Mouse (Mus musculus) cerebral cortex, adult 2 months (tissue): ENCODE data around the gene Gm49601.

Source experiments
- WGBS: fragments of 180-500 bp; shearing (Covaris S2); methylation state at CpG from one replicate; pipeline ENCODE4 v1.1.7; 2018; 5-methylcytosine and 5-hydroxymethylcytosine counted together

Gene Gm49601

GRCm38 (mm10) chr16:18629390-18630231 lies 3.4 kb upstream of the Gm49601 start, which contains the start of gene Sept5:
Gene Sept5, minus strand, starts transcription at chr16:18629954.
- 2% methylated on average over 63 of the region's 93 CpGs for WGBS

- WGBS, result 33% methylated on average over 2 of the region's 2 CpGs
Measured at GRCm38 (mm10) chr16:18628948-18629340, 2.7 kb upstream of the Gm49601 start.

DNA sequence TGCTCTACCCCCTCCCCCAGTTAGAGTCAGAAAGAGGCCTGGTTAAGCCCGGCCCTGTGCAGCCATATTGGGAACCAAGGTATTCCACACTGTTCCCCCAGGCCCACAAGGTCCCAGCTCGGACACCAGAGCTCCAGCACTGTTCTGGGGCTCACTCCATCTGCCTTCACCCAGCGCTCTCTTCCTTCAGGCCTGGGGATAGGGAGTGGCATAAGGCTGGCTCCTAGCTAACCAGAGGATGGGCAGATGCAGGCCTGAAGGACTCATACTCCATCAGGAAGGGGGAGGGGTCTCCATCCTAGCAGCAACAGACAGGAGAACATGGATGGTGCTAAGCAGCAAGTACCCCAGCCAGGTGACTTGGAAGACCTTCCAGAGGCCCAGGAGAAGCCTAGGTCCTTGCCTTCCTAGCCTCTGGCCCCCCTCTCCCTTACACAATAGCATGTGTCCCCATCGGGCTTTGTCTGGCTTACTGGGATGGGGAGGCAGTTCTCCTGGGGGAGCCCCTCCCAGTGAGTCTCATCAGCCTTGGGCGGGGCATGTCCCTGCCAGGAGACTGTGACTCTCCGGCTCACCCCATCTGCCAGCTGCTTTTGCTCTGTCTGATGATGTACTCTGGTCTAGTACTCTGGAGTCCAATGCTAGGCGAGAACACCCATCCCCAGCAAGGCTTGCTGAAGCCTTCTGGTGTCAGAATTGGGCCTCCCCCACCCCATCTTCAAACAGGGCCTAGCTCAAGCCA lies 2.1 kb upstream of the Gm49601 start:
- WGBS, result 48% methylated on average over 7 of the region's 7 CpGs

DNA sequence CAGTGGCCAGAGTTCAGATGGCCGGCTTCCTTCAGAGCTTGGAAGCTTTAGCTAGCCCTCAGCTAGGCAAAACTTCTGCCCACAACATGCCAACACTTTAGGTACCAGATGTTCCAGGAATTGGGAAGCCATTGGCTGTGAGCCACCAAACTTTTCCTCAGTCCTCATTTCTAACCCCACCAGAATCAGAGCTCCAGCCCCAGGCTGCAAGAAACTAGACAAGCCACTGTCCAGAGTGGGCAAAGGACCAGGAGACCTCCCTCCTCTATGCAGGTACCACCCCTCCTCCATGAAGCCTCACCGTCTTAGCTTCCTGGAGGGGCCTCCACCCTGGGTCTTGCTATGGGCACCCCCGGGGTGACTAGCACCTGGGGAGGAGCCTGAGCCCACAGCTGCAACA lies 936 bp upstream of the Gm49601 start:
- 39% methylated on average over 3 of the region's 3 CpGs for WGBS

DNA sequence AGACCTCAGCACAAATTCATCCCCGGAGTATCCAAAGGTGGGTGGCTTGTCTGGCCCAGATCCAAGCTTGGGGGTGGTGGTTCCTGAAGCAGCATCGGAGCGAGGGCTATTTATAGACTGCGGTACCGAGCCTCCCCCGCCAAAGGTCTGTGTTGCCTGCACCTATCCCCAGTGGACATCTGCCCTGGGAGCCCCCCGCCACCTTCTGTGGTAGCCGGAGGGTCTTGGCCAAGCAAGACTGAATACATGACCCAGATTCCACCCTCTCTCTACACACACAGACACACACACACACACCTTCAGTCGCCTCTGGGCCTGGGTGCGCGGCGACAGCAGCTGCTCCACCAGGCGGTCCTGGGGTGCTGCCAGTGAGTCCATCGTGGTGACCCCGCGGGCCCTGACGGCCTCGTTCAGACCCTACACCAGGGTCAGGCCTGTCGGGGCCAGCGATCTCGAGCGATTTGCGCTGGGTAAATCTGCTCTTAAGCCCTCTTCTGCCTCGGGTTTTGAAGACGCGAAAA lies 376 bp downstream of the Gm49601 start:
- WGBS, result 17% methylated on average over 26 of the region's 26 CpGs

DNA sequence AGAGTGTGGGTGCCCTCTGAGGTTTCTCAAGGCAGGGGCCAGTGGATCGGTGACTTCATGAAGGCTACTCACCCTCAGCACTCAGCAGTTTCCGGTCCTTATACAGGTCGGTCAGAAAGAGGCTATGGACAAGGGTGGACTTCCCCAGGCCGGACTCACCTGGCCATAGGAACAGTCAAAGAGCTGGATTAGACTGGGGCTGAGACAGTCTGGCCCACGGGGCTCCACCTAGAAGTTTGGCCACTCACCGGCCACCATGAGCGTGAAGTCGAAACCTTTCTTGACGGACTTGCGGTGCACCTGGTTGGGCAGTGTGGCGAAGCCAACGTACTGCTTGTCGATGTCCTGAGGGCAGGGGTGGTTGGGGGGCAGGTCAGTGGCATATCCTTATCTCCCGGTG lies 1.1 kb downstream of the Gm49601 start:
- WGBS, result 62% methylated on average over 14 of the region's 14 CpGs

- 64% methylated on average over 15 of the region's 15 CpGs for WGBS
Measured at GRCm38 (mm10) chr16:18624641-18625040, 1.6 kb downstream of the Gm49601 start.

DNA sequence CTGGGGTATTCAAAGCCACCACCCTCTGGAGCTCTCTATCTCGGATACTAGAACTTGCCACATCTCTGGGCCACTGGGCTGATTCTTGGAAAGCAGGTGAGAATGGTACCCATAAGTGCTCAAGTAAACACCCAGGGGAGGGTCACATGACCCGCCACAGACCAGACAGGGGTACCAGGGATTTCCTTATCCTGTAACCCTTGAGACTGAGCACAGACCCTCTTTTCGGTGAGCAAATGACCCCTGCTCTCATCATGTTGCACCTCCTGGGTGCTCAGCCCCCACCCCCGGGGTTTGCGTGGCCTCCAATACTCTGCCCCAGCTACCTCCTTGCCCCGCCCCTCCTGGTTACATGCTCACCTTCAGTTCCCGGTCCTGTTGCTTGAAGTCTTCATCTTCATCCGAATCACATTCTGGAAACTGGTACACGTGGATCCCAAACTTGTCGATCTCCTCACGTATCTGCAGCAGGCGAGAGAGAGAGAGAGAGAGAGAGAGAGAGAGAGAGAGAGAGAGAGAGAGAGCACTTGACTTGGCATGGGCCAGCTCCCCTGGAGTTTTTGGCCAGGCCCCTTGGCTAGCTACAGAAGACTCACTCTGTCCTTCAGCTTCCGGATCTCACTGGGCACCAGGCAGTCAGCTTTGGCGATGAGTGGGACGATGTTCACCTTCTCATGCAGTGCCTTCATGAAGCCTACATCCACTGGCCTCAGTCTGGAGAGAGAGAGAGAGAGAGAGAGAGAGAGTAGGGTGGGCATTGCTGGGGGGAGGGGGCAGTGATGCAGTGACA lies 2.3 kb downstream of the Gm49601 start:
- WGBS, result 50% methylated on average over 15 of the region's 15 CpGs

- 44% methylated on average over 29 of the region's 29 CpGs for WGBS
Measured at GRCm38 (mm10) chr16:18622916-18623750, 3.1 kb downstream of the Gm49601 start.

DNA sequence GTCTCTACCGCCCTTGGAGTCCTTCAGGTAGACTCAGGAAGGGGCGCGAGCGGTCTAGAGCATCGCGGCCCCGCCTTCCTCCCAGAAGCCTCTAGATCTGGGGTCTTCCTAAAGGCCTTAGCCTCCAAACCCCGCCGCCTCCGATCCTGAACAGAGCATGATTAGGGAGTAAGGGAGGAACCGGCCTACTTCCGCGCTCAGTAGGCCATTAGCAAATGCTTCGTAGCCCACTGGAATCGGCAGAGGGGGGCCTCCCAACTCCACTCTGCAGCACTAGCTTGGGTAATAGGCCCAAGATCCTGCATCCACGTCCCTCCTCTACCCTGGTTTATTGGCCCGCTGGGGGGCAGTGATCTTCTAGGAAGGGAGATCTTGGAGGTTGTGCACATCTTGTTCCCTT lies 4.2 kb downstream of the Gm49601 start, which contains the start of gene Gp1bb:
Gene Gp1bb, minus strand, starts transcription at position 385 of the 400 bp plus-strand sequence.
- 58% methylated on average over 17 of the region's 17 CpGs for WGBS

DNA sequence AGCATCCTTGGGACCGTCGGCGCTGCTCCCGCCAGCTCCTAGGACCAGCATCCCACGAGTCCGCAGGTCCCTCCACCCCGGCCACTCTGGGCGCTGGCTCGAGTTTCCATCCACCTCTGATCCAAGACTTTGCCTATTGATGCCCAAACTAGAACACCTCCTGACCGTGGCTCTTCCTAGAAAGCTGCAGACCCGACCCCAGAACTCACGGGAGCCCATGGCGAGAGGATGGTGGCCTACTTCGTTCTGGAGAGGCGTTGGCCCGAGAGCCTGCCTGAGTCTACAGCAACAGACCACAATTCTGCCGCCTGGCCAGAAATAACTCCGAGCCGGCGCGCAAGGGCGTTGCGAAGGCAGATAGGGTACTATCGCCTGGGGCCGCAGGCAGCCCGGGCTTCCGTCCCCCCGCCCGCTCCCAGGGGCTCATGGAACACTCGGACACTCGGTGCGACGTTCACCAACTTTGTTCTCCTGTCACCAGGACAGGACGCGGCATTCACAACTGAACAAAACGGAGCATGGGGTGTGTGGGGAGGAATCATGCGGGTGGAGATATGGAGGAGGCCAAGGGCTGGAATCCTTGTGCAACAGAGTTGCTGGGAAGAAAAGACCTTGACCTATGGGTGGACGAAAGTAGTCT lies 4.7 kb downstream of the Gm49601 start:
- 21% methylated on average over 38 of the region's 38 CpGs for WGBS

DNA sequence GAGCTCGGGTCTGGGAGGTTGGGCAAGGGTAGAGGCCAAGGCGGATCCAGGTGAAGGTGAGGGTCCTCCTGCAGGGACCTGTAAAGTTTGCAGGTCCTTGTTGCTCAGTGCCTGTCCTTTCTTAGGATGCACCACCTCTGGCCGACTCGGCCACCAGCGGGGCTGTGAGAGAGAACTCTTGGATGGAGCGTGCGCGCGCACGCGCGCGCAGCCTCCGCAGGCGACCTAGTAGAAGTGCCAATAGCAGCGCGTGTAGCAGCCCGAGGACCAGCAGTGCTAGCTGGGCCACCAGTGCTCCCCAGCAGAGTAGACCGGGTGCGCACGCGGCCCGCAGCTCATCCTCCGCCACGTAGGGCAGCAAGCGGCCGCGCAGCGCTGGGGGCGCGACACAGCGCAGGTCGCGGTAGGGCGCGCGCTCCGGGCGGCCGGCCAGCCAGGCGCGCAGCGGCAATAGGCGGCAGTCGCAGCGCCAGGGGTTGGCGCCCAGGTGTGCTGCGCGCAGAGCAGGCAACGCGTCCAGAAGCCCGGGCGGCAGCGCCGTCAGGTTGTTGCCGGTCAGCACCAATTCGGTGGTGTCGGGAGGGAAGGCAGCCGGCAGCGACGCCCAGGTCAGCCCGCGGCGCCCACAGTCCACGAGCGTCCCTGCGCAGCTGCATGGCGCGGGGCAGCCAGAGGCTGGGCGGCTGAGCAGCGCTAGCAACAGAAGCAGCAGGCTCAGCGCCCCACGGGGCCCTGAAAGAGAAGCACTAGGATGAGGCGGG lies 5.4 kb downstream of the Gm49601 start:
- WGBS, result 10% methylated on average over 74 of the region's 74 CpGs

GRCm38 (mm10) chr16:18620201-18620600 lies 6.0 kb downstream of the Gm49601 start:
- 46% methylated on average over 6 of the region's 6 CpGs for WGBS

- WGBS, result 74% methylated on average over 4 of the region's 4 CpGs
Measured at GRCm38 (mm10) chr16:18619110-18619509, 7.1 kb downstream of the Gm49601 start.

DNA sequence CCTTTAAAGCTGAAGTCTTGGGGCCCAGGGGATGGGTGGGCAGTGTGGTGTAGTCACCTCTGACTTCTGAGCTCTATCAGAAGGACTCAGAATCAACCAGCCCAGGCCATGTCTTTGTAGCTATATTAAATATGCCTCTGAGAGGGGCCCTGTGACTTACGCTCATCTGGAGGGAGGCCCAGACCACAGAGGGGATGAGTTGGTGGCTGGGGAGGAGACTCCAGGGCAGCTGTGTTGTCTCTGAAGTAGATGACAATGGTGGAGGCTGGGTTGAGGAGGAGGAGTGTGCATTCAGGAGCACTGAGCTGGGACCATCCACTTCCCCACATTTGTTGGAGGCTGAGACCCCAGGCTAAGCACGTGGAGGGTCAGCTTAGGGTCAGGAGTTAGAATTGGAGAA lies 7.9 kb downstream of the Gm49601 start:
- WGBS, result 60% methylated on average over 2 of the region's 2 CpGs

DNA sequence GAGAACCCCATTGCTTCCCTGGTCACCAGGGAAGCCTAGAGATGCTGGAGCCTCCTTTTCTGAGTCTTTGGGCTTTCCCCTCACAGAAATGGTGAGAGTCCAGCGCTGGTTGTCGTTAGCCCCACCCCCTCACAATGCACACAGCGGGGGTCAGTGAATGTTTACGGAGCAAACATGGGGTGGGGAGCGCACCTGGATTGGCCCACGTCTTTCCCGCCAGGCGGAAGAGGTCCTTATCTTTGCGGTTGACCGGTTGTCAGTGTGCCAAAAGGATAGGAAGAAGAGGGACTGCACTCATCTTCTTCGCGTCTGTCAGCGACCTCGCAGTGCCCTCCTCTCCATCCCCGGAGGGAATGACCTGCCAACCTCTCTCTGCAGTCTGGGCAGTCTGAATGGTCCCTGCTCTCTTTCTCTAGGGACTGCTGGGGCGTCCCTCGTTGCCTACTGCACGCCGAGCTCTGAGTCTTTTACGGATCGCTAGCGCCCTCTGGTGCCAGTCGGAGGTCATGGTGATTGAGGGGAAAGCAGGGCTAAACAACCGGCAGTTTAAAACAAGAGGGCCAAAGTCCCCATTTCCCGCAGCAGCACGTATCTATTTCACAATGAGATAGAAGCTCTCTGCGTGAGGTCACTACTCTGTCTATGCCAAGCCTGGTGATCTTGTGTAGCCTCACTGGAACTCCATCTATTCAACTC lies 8.7 kb downstream of the Gm49601 start:
- 4% methylated on average over 27 of the region's 27 CpGs for WGBS

GRCm38 (mm10) chr16:18613301-18613700 lies 12.9 kb downstream of the Gm49601 start:
- 91% methylated on average over 3 of the region's 3 CpGs for WGBS

GRCm38 (mm10) chr16:18611752-18612151 lies 14.5 kb downstream of the Gm49601 start:
- 92% methylated on average over 13 of the region's 13 CpGs for WGBS

DNA sequence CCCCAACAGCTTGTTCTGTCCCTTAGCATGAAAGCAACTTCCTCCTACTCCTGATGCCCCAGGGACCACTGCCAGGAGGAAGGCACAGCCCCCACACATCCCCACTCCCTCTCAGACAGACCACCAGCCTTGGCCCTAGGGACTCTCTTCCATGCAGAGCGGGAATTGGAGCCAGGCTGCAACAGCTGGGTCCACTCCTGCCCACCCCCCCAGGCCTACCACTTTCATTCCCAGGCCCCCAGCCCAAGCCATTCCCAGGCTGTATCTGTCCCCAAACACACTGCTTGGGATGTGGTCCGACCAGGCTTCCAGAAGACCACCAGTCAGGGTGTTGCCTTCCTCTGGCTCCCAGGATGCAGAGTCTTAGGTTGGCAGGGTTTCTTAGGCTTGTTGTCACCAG lies 17.1 kb downstream of the Gm49601 start:
- 93% methylated on average over 2 of the region's 2 CpGs for WGBS
